Mouse (Mus musculus) liver, embryonic 11.5 days (tissue): ENCODE measurements around the gene Uqcc3. TPM values are rescaled to one million over a fixed set of nuclear protein-coding genes. Genes with fewer than 3 reads are reported as not detected.
"Not testable (repeated sequence)": the region's sequence is repeated elsewhere in the genome, so short reads cannot be mapped to it uniquely, and the experiment has no call there.

Experiments used
- ATAC-seq: fragments of 200-750 bp; cut with Nextera tagmentation; replicated peaks from 2 replicates; pipeline ENCODE4 v1.8.0; 2017; ENCODE audit warnings: moderate number of reproducible peaks, mild to moderate bottlenecking, moderate TSS enrichment, moderate library complexity; ENCODE audit not compliant: low FRiP score
- DNase-seq: peaks from one replicate; pipeline ENCODE4 v3.0.0-alpha.2; 2017; ENCODE audit warnings: low spot score
- H3K27ac ChIP-seq: fragments of 300-500 bp; sonication (generic); 2 replicates; pipeline ENCODE4 v1.5.1; 2014; ENCODE audit warnings: mild to moderate bottlenecking, low read depth, low read length, control low read depth
- H3K27me3 ChIP-seq: fragments of 300-500 bp; sonication (generic); replicated peaks from 2 replicates; pipeline ENCODE4 v1.6.1; 2014; ENCODE audit warnings: low read length, mixed read lengths; ENCODE audit not compliant: control insufficient read depth, insufficient read depth
- H3K36me3 ChIP-seq: fragments of 300-500 bp; sonication (generic); 2 replicates; pipeline ENCODE4 v1.6.1; 2014; ENCODE audit warnings: mild to moderate bottlenecking, low read length, moderate library complexity, mixed read lengths; ENCODE audit not compliant: control insufficient read depth, insufficient read depth
- H3K4me1 ChIP-seq: fragments of 300-500 bp; sonication (generic); replicated peaks from 2 replicates; pipeline ENCODE4 v1.6.1; 2014; ENCODE audit warnings: low read length, mixed read lengths; ENCODE audit not compliant: control insufficient read depth, insufficient read depth
- H3K4me2 ChIP-seq: fragments of 300-500 bp; sonication (generic); 2 replicates; pipeline ENCODE4 v1.6.1; 2014; ENCODE audit warnings: mild to moderate bottlenecking, control low read depth, moderate library complexity
- H3K4me3 ChIP-seq: fragments of 300-500 bp; sonication (generic); 2 replicates; pipeline ENCODE4 v1.5.1; 2014; ENCODE audit warnings: low read depth, low read length, control low read depth
- H3K9ac ChIP-seq: fragments of 300-500 bp; sonication (generic); 2 replicates; pipeline ENCODE4 v1.6.1; 2014; ENCODE audit warnings: low read depth, low read length, control low read depth
- H3K9me3 ChIP-seq: fragments of 300-500 bp; sonication (generic); 2 replicates; pipeline ENCODE4 v1.6.1; 2016; ENCODE audit warnings: low read length, inconsistent platforms, mixed read lengths; ENCODE audit not compliant: control insufficient read depth
- WGBS: fragments of 180-500 bp; shearing (Covaris S2); extraction: QIAGEN DNeasy Blood & Tissue Kit; methylation state at CpG from one replicate; pipeline ENCODE4 v1.1.7; 2014; 5-methylcytosine and 5-hydroxymethylcytosine counted together
- microRNA-seq: library from miRNA; unstranded; fragments of <30 nt; microRNA quantifications from one replicate; pipeline ENCODE4, GENCODE M21; 2017; ENCODE audit warnings: borderline number of aligned reads
- polyA plus RNA-seq: library from polyadenylated mRNA; unstranded; fragments of >200 nt; fragmentation: Nextera tagmentation; extraction: Ambion mirVana; gene quantifications from 2 replicates; pipeline ENCODE4 v1.2.1, GENCODE M21; 2014

Gene Uqcc3
- polyA plus RNA-seq, 1 experiment from 2014 or later, result 66.9 TPM

DNA sequence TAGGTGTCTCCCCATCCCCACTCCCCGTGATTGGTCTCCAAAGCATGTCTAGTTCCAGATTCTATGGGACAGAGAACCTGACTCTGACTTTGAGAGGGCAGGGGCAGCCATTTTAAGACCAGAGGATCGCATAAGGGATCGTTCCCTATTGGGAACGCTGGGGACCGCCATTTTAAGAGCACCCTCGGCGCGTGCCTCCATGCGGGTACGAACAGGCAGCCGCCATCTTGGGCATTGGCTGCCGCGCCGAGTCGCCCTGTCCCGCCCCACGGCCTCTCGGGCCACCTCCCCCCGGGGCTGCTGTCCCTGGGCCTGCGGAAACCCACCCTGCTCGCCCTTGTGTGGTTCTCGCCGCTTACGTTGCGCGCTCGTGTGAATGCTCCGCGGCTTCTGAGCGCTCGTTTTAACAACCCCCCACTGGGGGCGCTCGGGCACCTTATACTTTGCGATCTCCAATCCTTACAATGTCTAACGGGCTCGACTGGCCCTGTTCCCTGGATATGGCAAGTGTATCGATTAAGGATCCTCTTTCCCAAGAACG, 43.4 kb downstream of the Uqcc3 start, which contains the start of gene Bscl2:
Gene Bscl2, plus strand, starts transcription at position 217 of the 541 bp plus-strand sequence.
- DNase-seq (peak; percentile 87), ATAC-seq (peak; percentile 74)
- Histone ChIP-seq H3K4me2 (peak within 1 kb of the TSS; percentile 99), H3K27ac (peak within 1 kb of the TSS; percentile 95), H3K9ac (peak within 1 kb of the TSS; percentile 93), H3K4me1 (peaks cover 33% of the 10 kb centered on the region), H3K4me3 (peak within 1 kb of the TSS; percentile 54), H3K9me3 (no peaks in the 10 kb centered on the region), H3K27me3 (no peaks in the 10 kb centered on the region), H3K36me3 (peaks cover 24% of the 10 kb centered on the region)
- 2% methylated on average over 38 of the region's 38 CpGs for WGBS

DNA sequence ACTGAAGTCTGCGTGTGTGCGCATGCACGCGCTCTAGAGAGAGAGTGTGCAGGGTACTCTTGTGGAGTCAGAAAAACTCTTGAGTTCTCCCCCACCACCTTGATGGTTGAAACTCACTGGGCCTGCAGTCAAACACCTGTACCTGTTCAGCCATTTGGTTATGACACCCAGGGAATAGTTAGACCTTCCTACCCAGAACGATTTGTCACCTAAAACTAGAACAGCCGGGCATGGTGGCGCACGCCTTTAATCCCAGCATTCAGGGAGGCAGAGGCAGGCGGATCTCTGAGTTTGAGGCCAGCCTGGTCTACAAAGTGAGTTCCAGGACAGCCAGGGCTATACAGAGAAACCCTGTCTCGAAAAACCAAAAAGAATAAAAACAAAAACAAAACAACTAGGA, 44.4 kb downstream of the Uqcc3 start:
- H3K4me2 ChIP-seq, H3K4me3 ChIP-seq, H3K9me3 ChIP-seq, H3K27me3 ChIP-seq, H3K9ac ChIP-seq, DNase-seq, ATAC-seq, H3K27ac ChIP-seq: not testable (repeated sequence)
- WGBS, result 96% methylated on average over 10 of the region's 10 CpGs
- Histone ChIP-seq H3K36me3 (peaks cover 34% of the 10 kb centered on the region), H3K4me1 (peaks cover 33% of the 10 kb centered on the region)

DNA sequence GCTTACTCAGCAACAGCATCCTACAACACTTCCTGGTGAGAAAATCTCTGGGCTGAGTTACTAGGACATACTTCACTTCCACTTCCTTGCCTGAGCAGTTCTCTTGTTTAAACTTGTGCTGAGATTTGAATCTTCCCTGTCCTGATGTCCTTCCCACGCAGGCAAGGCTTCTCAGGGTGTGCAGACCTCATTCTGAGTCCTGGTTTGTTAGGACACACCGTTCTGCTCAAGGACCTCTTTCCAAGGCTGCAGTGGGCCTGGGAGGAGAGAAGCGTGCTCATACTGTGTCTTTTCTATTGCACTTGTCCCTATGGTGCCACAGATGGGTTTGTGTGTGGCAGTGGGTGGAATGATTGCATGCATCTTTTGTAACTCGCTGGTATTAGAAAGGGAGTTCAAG, 47.8 kb downstream of the Uqcc3 start:
- peaks cover 3% of the 10 kb centered on the region for H3K4me1 ChIP-seq
- H3K27ac ChIP-seq, result no peak overlapping the region
- DNase-seq, result no peak
- peaks cover 66% of the 10 kb centered on the region for H3K36me3 ChIP-seq
- no peak overlapping the region for H3K4me3 ChIP-seq
- no peak overlapping the region for H3K4me2 ChIP-seq
- H3K27me3 ChIP-seq, result no peaks in the 10 kb centered on the region
- no peak overlapping the region for H3K9ac ChIP-seq
- no peaks in the 10 kb centered on the region for H3K9me3 ChIP-seq
- no peak for ATAC-seq
- WGBS, result 88% methylated on average over 4 of the region's 4 CpGs

DNA sequence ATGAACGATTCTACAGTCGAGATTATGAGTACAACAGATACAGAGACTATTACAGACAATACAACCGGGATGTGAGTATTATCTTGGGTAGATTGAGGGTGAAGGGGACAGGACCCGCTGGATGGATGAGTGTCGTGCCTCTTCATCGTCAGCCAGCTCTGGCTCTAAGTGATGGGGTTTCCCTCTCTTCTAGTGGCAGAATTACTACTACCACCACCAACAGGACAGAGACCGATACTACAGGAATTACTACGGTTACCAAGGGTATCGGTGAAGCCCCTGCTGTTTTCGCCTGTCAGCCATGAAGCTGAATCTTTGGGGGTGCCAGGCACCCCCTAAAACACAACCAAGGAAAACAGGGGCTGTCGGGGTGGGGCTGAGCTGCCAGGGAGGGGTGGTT, 49.5 kb downstream of the Uqcc3 start:
- DNase-seq, result no peak
- no peak overlapping the region for H3K4me2 ChIP-seq

DNA sequence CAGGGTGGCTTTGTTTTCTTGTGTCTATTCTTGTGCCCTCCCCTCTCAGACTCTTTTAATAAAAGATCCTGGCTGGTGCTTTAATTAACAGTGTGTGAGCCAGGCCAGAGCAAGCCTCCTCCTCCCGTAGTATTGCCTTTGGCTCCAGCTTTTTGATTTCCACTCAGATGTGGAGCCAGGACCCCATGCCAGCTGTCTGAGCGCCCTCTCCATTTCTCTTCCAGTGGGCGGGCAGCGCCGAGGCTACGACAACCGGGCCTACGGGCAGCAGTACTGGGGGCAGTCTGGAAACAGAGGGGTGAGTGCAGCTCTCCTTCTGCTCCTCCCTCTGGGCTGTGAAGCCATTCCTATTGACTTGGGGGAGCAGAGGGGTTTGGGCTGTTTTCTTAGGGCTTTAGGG, 50.1 kb downstream of the Uqcc3 start:
- WGBS, result 97% methylated on average over 8 of the region's 8 CpGs
- Histone ChIP-seq H3K9ac (no peak overlapping the region), H3K27ac (no peak overlapping the region)

More for the DNA sequence above, 49.5 kb downstream of the Uqcc3 start:
- WGBS, result 84% methylated on average over 11 of the region's 11 CpGs
- no peak overlapping the region for H3K9ac ChIP-seq
- H3K9me3 ChIP-seq, result no peaks in the 10 kb centered on the region
- no peaks in the 10 kb centered on the region for H3K27me3 ChIP-seq
- no peak for ATAC-seq
- H3K4me1 ChIP-seq, result no peaks in the 10 kb centered on the region
- H3K27ac ChIP-seq, result no peak overlapping the region
- H3K4me3 ChIP-seq, result no peak overlapping the region
- H3K36me3 ChIP-seq, result peaks cover 82% of the 10 kb centered on the region

More for the DNA sequence above, 50.1 kb downstream of the Uqcc3 start:
- H3K4me1 ChIP-seq, result no peaks in the 10 kb centered on the region
- no peak overlapping the region for H3K4me3 ChIP-seq
- H3K4me2 ChIP-seq, result no peak overlapping the region
- no peak for ATAC-seq
- H3K36me3 ChIP-seq, result peaks cover 87% of the 10 kb centered on the region
- DNase-seq, result no peak
- H3K27me3 ChIP-seq, result no peaks in the 10 kb centered on the region
- H3K9me3 ChIP-seq, result no peaks in the 10 kb centered on the region

Small RNA genes lying within 50 kb of the gene (microRNA-seq; reads per million reads assigned to microRNA genes)
- not detected for gene Mir5136

Other genes with a start within 250 kb of the Uqcc3 start
- gene Chrm1, start 217.1 kb downstream of the Uqcc3 start, polyA plus RNA-seq, result 0.12 TPM in 1 of 2 replicates, not detected in the other
- gene Slc3a2, start 157.6 kb downstream of the Uqcc3 start, polyA plus RNA-seq, result 150 and 159 TPM in 2 replicates
- 142 and 143 TPM in 2 replicates for gene Wdr74, start 145.1 kb downstream of the Uqcc3 start, polyA plus RNA-seq
- gene 1700092M07Rik, start 140.2 kb downstream of the Uqcc3 start, polyA plus RNA-seq, result 1.7 and 2.0 TPM in 2 replicates
- gene Stx5a, start 139.5 kb downstream of the Uqcc3 start, polyA plus RNA-seq, result 69.5 and 73.1 TPM in 2 replicates
- 197 and 198 TPM in 2 replicates for gene Nxf1, start 123.8 kb downstream of the Uqcc3 start, polyA plus RNA-seq
- gene Tmem223, start 109.9 kb downstream of the Uqcc3 start, polyA plus RNA-seq, result 116 and 123 TPM in 2 replicates
- 116 and 119 TPM in 2 replicates for gene Tmem179b, start 106.5 kb downstream of the Uqcc3 start, polyA plus RNA-seq
- 25.9 TPM in 2 replicates for gene Taf6l, start 94.5 kb downstream of the Uqcc3 start, polyA plus RNA-seq
- gene Polr2g, start 82.3 kb downstream of the Uqcc3 start, polyA plus RNA-seq, result 152 and 159 TPM in 2 replicates
- gene Zbtb3, start 78.4 kb downstream of the Uqcc3 start, polyA plus RNA-seq, result 3.2 and 4.1 TPM in 2 replicates
- gene Ttc9c, start 61.6 kb downstream of the Uqcc3 start, polyA plus RNA-seq, result 43.8 and 46.8 TPM in 2 replicates
- 5.5 and 6.4 TPM in 2 replicates for gene Hnrnpul2, start 60.9 kb downstream of the Uqcc3 start, polyA plus RNA-seq
- 0.40 TPM in 1 of 2 replicates, not detected in the other for gene AC129217.1, start 51.1 kb downstream of the Uqcc3 start, polyA plus RNA-seq
- gene Bscl2, start 43.5 kb downstream of the Uqcc3 start, polyA plus RNA-seq, result 52.7 and 52.9 TPM in 2 replicates
- gene Gng3, start 41.7 kb downstream of the Uqcc3 start, polyA plus RNA-seq, result 2.1 and 2.3 TPM in 2 replicates
- gene Lrrn4cl, start 30.2 kb downstream of the Uqcc3 start, polyA plus RNA-seq, result 0.10 and 0.34 TPM in 2 replicates
- 198 and 204 TPM in 2 replicates for gene Ubxn1, start 9.4 kb downstream of the Uqcc3 start, polyA plus RNA-seq
- 133 and 147 TPM in 2 replicates for gene Lbhd1, start 2.8 kb upstream of the Uqcc3 start, polyA plus RNA-seq
- not detected in 2 replicates for gene Gm49403, start 3.0 kb upstream of the Uqcc3 start, polyA plus RNA-seq
- 163 and 171 TPM in 2 replicates for gene 1810009A15Rik, start 7.9 kb upstream of the Uqcc3 start, polyA plus RNA-seq
- not detected in 2 replicates for gene Gm49416, start 8.0 kb upstream of the Uqcc3 start, polyA plus RNA-seq
- gene Ints5, start 12.1 kb upstream of the Uqcc3 start, polyA plus RNA-seq, result 47.8 and 52.4 TPM in 2 replicates
- gene Ganab, start 17.1 kb upstream of the Uqcc3 start, polyA plus RNA-seq, result 91.8 and 106 TPM in 2 replicates
- gene B3gat3, start 39.5 kb upstream of the Uqcc3 start, polyA plus RNA-seq, result 32.3 and 34.8 TPM in 2 replicates
- gene Rom1, start 48.4 kb upstream of the Uqcc3 start, polyA plus RNA-seq, result 2.4 and 3.9 TPM in 2 replicates
- 22.6 and 26.1 TPM in 2 replicates for gene Eml3, start 48.6 kb upstream of the Uqcc3 start, polyA plus RNA-seq
- 75.6 and 81.1 TPM in 2 replicates for gene Mta2, start 61.0 kb upstream of the Uqcc3 start, polyA plus RNA-seq
- gene Tut1, start 72.9 kb upstream of the Uqcc3 start, polyA plus RNA-seq, result 42.4 and 43.2 TPM in 2 replicates
- 598 and 618 TPM in 2 replicates for gene Eef1g, start 86.1 kb upstream of the Uqcc3 start, polyA plus RNA-seq
- 2.6 and 3.7 TPM in 2 replicates for gene Ahnak, start 108.4 kb upstream of the Uqcc3 start, polyA plus RNA-seq
- not detected in 2 replicates for gene Scgb1a1, start 207.0 kb upstream of the Uqcc3 start, polyA plus RNA-seq